Mouse (Mus musculus) midbrain, embryonic 15.5 days (tissue): ENCODE data around the gene Ddx31. TPM values are rescaled to one million over a fixed set of nuclear protein-coding genes. Genes with fewer than 3 reads are reported as not detected.
A peak's percentile ranks its signal among the peaks of the same experiment; 100 is the strongest.

Experiments used
- ATAC-seq: fragments of 200-750 bp; cut with Nextera tagmentation; replicated peaks from 2 replicates; pipeline ENCODE4 v1.8.0; 2017; ENCODE audit warnings: moderate TSS enrichment
- H3K27ac ChIP-seq: fragments of 300-500 bp; sonication (generic); 2 replicates; pipeline ENCODE4 v1.5.1; 2015; ENCODE audit warnings: mild to moderate bottlenecking, inconsistent platforms
- H3K27me3 ChIP-seq: fragments of 300-500 bp; sonication (generic); replicated peaks from 2 replicates; pipeline ENCODE4 v1.6.1; 2015; ENCODE audit warnings: inconsistent platforms
- H3K36me3 ChIP-seq: fragments of 300-500 bp; sonication (generic); replicated peaks from 2 replicates; pipeline ENCODE4 v1.6.1; 2015; ENCODE audit warnings: inconsistent platforms
- H3K4me1 ChIP-seq: fragments of 300-500 bp; sonication (generic); 2 replicates; pipeline ENCODE4 v1.6.1; 2015; ENCODE audit warnings: inconsistent platforms
- H3K4me2 ChIP-seq: fragments of 300-500 bp; sonication (generic); 2 replicates; pipeline ENCODE4 v1.6.1; 2015; ENCODE audit warnings: inconsistent platforms, mild to moderate bottlenecking, moderate library complexity
- H3K4me3 ChIP-seq: fragments of 300-500 bp; sonication (generic); 2 replicates; pipeline ENCODE4 v1.5.1; 2015; ENCODE audit warnings: mild to moderate bottlenecking, inconsistent platforms
- H3K9ac ChIP-seq: fragments of 300-500 bp; sonication (generic); 2 replicates; pipeline ENCODE4 v1.6.1; 2015; ENCODE audit warnings: mild to moderate bottlenecking, inconsistent platforms
- H3K9me3 ChIP-seq: fragments of 300-500 bp; sonication (generic); 2 replicates; pipeline ENCODE4 v1.6.1; 2016; ENCODE audit warnings: inconsistent platforms
- WGBS: fragments of 180-500 bp; shearing (Covaris S2); methylation state at CpG from one replicate; pipeline ENCODE4 v1.1.7; 2015; ENCODE audit warnings: mixed read lengths; 5-methylcytosine and 5-hydroxymethylcytosine counted together
- polyA plus RNA-seq: library from polyadenylated mRNA; unstranded; fragments of >200 nt; fragmentation: Nextera tagmentation; extraction: Ambion mirVana; gene quantifications from 2 replicates; pipeline ENCODE4 v1.2.1, GENCODE M21; 2015

Gene Ddx31
- polyA plus RNA-seq, 1 experiment from 2014 or later = 14.9 TPM

- Histone ChIP-seq H3K9me3 (no peaks in the 10 kb centered on the region), H3K27me3 (no peaks in the 10 kb centered on the region), H3K9ac (no peak overlapping the region), H3K27ac (no peak overlapping the region), H3K4me3 (no peak overlapping the region), H3K4me1 (no peaks in the 10 kb centered on the region), H3K36me3 (peaks cover 41% of the 10 kb centered on the region), H3K4me2 (no peak overlapping the region)
- 44% methylated on average over 4 of the region's 4 CpGs for WGBS
- no peak for ATAC-seq
Observed at GRCm38 (mm10) chr2:28829265-28829664, 10.9 kb upstream of the Ddx31 start.

GRCm38 (mm10) chr2:28836181-28836940, 3.8 kb upstream of the Ddx31 start:
- peaks cover 26% of the 10 kb centered on the region for H3K36me3 ChIP-seq
- 79% methylated on average over 3 of the region's 3 CpGs for WGBS
- no peak overlapping the region for H3K9ac ChIP-seq
- H3K9me3 ChIP-seq = no peaks in the 10 kb centered on the region
- no peak for ATAC-seq
- no peak overlapping the region for H3K4me3 ChIP-seq
- no peaks in the 10 kb centered on the region for H3K27me3 ChIP-seq
- H3K4me1 ChIP-seq = peaks cover 35% of the 10 kb centered on the region
- H3K4me2 ChIP-seq = no peak overlapping the region
- H3K27ac ChIP-seq = no peak overlapping the region

GRCm38 (mm10) chr2:28839501-28840221, 545 bp upstream of the Ddx31 start:
- peaks cover 53% of the 10 kb centered on the region for H3K4me1 ChIP-seq
- no peaks in the 10 kb centered on the region for H3K27me3 ChIP-seq
- H3K4me2 ChIP-seq = peak overlapping the region; percentile 86
- peak overlapping the region; percentile 84 for H3K4me3 ChIP-seq
- WGBS = under 1% methylated on average over 53 of the region's 53 CpGs
- peak overlapping the region; percentile 87 for H3K27ac ChIP-seq
- H3K9ac ChIP-seq = peak overlapping the region; percentile 70
- peak; percentile 68 for ATAC-seq
- H3K36me3 ChIP-seq = peaks cover 6% of the 10 kb centered on the region; the same call in 1 of the 2 replicates
- H3K9me3 ChIP-seq = no peaks in the 10 kb centered on the region

GRCm38 (mm10) chr2:28842042-28842441, 1.8 kb downstream of the Ddx31 start:
- Histone ChIP-seq H3K27ac (no peak overlapping the region), H3K36me3 (peaks cover 5% of the 10 kb centered on the region; the same call in 1 of the 2 replicates), H3K9ac (no peak overlapping the region), H3K4me2 (peak overlapping the region; percentile 86), H3K27me3 (no peaks in the 10 kb centered on the region), H3K9me3 (no peaks in the 10 kb centered on the region), H3K4me3 (peak overlapping the region; percentile 84), H3K4me1 (peaks cover 48% of the 10 kb centered on the region)
- no peak for ATAC-seq
- WGBS = 77% methylated on average over 3 of the region's 3 CpGs

- Histone ChIP-seq H3K4me1 (no peaks in the 10 kb centered on the region), H3K9ac (no peak overlapping the region), H3K4me2 (no peak overlapping the region), H3K27me3 (no peaks in the 10 kb centered on the region), H3K9me3 (no peaks in the 10 kb centered on the region), H3K36me3 (peaks cover 23% of the 10 kb centered on the region; the same call in 1 of the 2 replicates), H3K27ac (no peak overlapping the region), H3K4me3 (no peak overlapping the region)
- 93% methylated on average over 2 of the region's 2 CpGs for WGBS
- no peak for ATAC-seq
Observed at GRCm38 (mm10) chr2:28848879-28849278, 8.7 kb downstream of the Ddx31 start.

GRCm38 (mm10) chr2:28852594-28852993, 12.4 kb downstream of the Ddx31 start:
- H3K9me3 ChIP-seq = no peaks in the 10 kb centered on the region
- H3K4me1 ChIP-seq = no peaks in the 10 kb centered on the region
- no peak overlapping the region for H3K4me2 ChIP-seq
- no peak overlapping the region for H3K4me3 ChIP-seq
- no peaks in the 10 kb centered on the region for H3K27me3 ChIP-seq
- H3K27ac ChIP-seq = no peak overlapping the region
- no peak for ATAC-seq
- no peak overlapping the region for H3K9ac ChIP-seq
- WGBS = 87% methylated on average over 3 of the region's 3 CpGs
- peaks cover 24% of the 10 kb centered on the region for H3K36me3 ChIP-seq

- no peak overlapping the region for H3K4me3 ChIP-seq
- ATAC-seq = no peak
- no peaks in the 10 kb centered on the region for H3K27me3 ChIP-seq
- no peak overlapping the region for H3K9ac ChIP-seq
- H3K4me1 ChIP-seq = no peaks in the 10 kb centered on the region
- no peak overlapping the region for H3K4me2 ChIP-seq
- H3K9me3 ChIP-seq = no peaks in the 10 kb centered on the region
- H3K36me3 ChIP-seq = peaks cover 23% of the 10 kb centered on the region
- H3K27ac ChIP-seq = no peak overlapping the region
- 95% methylated on average over 2 of the region's 2 CpGs for WGBS
Observed at GRCm38 (mm10) chr2:28855773-28856172, 15.6 kb downstream of the Ddx31 start.

GRCm38 (mm10) chr2:28859303-28859702, 19.1 kb downstream of the Ddx31 start:
- peaks cover 31% of the 10 kb centered on the region for H3K36me3 ChIP-seq

GRCm38 (mm10) chr2:28860678-28861423, 20.6 kb downstream of the Ddx31 start:
- Histone ChIP-seq H3K9ac (no peak overlapping the region), H3K36me3 (peaks cover 36% of the 10 kb centered on the region), H3K4me2 (no peak overlapping the region), H3K27me3 (no peaks in the 10 kb centered on the region), H3K4me3 (no peak overlapping the region), H3K27ac (no peak overlapping the region), H3K4me1 (no peaks in the 10 kb centered on the region), H3K9me3 (no peaks in the 10 kb centered on the region)
- no peak for ATAC-seq
- 89% methylated on average over 8 of the region's 8 CpGs for WGBS

More at GRCm38 (mm10) chr2:28859303-28859702, 19.1 kb downstream of the Ddx31 start:
- H3K27ac ChIP-seq = no peak overlapping the region
- no peak overlapping the region for H3K9ac ChIP-seq
- H3K27me3 ChIP-seq = no peaks in the 10 kb centered on the region
- H3K4me1 ChIP-seq = no peaks in the 10 kb centered on the region
- H3K4me2 ChIP-seq = no peak overlapping the region
- ATAC-seq = no peak
- H3K4me3 ChIP-seq = no peak overlapping the region
- no peaks in the 10 kb centered on the region for H3K9me3 ChIP-seq
- 93% methylated on average over 4 of the region's 4 CpGs for WGBS

- Histone ChIP-seq H3K4me2 (no peak overlapping the region), H3K27me3 (no peaks in the 10 kb centered on the region), H3K4me1 (no peaks in the 10 kb centered on the region), H3K27ac (no peak overlapping the region), H3K4me3 (no peak overlapping the region), H3K9me3 (no peaks in the 10 kb centered on the region), H3K36me3 (peaks cover 35% of the 10 kb centered on the region), H3K9ac (no peak overlapping the region)
- no peak for ATAC-seq
Observed at GRCm38 (mm10) chr2:28863857-28864256, 23.7 kb downstream of the Ddx31 start.

GRCm38 (mm10) chr2:28867495-28867894, 27.3 kb downstream of the Ddx31 start:
- Histone ChIP-seq H3K9me3 (no peaks in the 10 kb centered on the region), H3K36me3 (peaks cover 18% of the 10 kb centered on the region), H3K9ac (no peak overlapping the region), H3K27ac (0 out of 2 replicates have a peak overlapping the region, but pooled peaks have one; percentile 35), H3K27me3 (no peaks in the 10 kb centered on the region), H3K4me2 (no peak overlapping the region), H3K4me3 (no peak overlapping the region), H3K4me1 (no peaks in the 10 kb centered on the region)
- whole genome bisulfite sequencing = 61% methylated on average over 7 of the region's 7 CpGs
- ATAC-seq = no peak

- no peak overlapping the region for H3K27ac ChIP-seq
- no peak overlapping the region for H3K4me3 ChIP-seq
- no peak overlapping the region for H3K4me2 ChIP-seq
- H3K4me1 ChIP-seq = no peaks in the 10 kb centered on the region
- peaks cover 6% of the 10 kb centered on the region for H3K36me3 ChIP-seq
- no peaks in the 10 kb centered on the region for H3K27me3 ChIP-seq
- no peaks in the 10 kb centered on the region for H3K9me3 ChIP-seq
- ATAC-seq = no peak
- WGBS = 84% methylated on average over 11 of the region's 11 CpGs
- H3K9ac ChIP-seq = no peak overlapping the region
Observed at GRCm38 (mm10) chr2:28875554-28875953, 35.3 kb downstream of the Ddx31 start.
